Mouse (Mus musculus): ENCODE data around the gene Aven.

The Aven gene

GRCm38 (mm10) chr2:112490483-112491196 lies 2.1 kb upstream of the Aven start:
- no peak for DNase-seq

DNA sequence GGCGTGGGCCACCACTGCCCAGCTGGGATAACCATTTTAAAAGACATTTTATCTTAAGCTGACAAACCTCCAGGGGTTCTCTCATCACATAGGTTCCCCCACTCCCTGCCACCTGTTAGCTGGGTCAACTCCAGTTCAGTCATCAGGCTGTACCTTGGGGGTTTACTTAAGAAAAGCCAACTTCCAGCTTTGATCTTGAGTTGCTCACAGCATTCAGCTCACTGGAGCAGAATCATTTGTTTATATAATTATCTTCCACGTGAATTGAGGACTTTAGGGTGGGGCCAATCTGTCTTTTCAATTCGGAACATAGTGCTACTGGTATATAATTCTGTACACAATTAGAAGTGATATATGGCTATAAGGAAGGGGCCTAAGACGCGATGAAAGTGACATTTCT lies 1.1 kb upstream of the Aven start:
- DNase-seq = no peak

DNA sequence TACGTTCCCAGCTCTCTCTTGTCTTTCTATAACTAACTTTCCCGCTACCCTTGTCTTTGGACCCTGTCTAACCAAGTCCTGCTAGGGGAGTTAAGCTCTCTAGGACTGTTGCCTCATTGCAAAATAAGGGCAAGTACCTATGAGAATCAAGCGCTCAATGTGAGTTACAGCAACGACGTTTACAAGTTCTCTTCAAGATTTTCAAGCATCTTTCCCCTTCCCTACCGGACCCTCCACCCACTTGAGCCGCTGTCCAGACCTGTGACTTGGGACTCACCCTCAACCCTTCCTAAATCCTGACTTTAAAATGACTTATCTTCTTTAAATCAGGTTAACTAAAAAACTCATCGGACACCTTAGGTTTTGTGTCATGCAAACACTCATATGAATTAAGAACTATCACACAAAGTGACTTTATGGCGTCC lies 321 bp upstream of the Aven start:
- no peak for DNase-seq

DNA sequence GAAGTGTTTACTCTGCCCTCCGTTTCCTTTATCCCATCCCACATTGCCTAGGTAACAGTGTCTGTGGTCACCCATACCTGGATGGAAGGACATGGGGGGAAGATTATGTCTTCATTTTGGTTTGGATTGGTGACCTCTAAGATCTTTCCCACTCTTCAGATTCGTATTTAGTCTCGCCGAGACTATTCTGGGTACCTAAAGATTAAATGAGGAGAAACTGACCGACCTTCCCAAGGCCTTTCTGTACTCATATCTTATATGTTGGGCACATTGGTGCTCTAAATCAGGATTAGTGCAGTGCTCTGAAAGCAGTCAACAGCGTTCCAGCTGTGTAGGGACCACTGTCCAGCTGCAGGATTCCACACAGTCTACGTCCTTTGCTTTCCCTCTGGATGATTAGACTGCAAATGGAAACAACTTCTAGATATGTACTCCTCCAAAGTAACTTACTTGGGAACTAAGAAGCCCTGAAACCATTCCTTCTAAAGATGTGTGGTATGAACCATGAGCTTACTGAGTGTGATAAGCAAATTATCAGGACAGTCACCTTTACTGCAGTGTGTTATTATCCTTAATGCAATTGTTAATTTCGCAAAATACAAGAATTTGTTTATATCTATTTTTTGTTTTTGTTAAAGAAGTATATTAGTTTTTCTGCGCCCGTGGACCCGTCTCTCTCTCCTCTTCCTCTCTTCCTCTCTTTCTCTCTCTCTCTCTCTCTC lies 936 bp downstream of the Aven start:
- no peak for DNase-seq

DNA sequence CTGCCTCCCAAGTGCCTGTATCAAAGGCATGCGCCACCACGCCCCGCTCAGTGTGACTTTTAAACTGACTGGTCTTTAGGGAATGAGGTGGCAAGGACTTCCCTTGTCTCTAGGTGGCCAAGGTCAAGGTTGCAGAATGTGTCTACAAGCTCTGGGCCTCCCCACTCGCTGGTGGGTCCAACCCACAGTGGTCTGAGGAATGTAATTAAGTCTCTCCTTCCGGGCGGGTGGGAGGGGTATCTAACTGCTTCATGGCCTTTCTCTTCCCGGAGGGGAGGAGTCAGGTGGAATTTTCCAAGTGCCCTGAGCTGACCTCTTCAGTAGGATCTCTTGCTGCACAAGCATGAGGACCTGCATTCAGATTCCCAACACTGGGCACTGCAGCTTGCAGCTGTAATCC lies 5.1 kb downstream of the Aven start:
- no peak for DNase-seq

GRCm38 (mm10) chr2:112501209-112501608 lies 8.4 kb downstream of the Aven start:
- peak; percentile 63 to 65 for DNase-seq

DNA sequence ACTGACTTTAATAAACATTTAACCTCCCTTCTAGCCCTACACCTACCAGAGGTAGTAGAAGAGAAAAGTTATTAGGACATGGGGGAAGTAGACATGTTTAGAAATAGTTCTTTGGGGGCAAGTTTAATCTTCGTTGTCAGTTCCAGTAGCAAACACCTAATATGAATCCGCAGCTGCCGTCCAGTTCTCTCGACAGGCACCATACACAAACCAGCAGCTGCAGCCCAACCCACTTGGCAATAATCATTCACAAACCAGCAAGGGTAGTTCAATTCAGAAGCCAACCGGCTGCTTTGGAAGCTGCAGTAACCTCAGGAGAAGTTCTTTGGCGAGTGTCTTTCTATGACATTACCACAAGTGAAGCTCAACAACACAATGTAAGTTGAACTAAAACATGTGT lies 11.2 kb downstream of the Aven start:
- no peak for DNase-seq

DNA sequence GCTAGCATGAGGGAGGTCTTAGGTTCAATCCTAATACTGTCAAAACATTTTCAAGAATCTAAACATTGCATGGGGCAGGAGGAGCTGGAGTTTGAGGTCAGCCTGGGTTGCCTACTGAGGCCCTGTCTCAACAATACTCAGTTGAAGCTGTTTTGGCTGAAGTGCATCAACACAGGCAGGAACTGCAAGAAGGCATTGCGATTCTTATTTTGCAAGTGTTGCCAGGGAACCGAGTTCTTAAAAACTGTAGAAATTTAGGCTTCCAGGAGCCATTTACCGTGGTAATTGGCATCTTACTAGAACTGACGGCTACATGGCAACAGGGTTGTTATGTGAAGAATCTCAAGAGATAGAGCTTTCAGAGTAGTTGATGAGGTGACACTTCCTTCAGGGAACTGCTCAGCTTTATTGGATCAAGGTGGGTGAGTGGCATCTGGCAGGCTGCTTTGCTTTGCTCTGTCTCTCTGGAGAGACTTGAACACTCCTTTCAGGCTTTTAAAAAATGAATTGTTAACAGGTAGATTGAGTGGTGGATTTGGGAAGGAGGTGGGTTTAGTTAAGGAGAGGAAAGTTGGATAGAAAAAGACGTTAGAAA lies 14.2 kb downstream of the Aven start:
- DNase-seq = no peak

- no peak for DNase-seq
Measured at GRCm38 (mm10) chr2:112507444-112507843, 14.7 kb downstream of the Aven start.

DNA sequence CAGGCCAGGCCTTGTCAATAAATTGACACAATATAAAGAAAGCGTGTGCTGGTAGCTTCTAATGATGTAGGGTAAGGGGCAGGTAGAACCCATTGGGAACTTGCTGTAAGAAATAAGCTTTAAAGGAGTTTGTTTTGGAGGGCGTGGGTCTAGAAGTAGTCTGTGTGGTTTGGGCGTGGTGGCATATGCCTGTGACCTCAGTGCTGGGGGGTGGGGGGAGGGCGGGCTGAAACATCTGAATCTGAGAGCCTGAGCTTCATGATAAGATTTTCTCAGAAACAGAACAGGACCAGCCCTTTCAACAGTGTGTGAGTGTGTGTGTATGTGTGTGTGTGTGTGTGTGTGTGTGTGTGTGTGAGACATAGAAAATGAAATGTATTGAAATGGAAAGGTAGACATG lies 17.4 kb downstream of the Aven start:
- DNase-seq = no peak

GRCm38 (mm10) chr2:112513036-112513435 lies 20.3 kb downstream of the Aven start:
- DNase-seq = no peak

GRCm38 (mm10) chr2:112516728-112517127 lies 24.0 kb downstream of the Aven start:
- DNase-seq = no peak

DNA sequence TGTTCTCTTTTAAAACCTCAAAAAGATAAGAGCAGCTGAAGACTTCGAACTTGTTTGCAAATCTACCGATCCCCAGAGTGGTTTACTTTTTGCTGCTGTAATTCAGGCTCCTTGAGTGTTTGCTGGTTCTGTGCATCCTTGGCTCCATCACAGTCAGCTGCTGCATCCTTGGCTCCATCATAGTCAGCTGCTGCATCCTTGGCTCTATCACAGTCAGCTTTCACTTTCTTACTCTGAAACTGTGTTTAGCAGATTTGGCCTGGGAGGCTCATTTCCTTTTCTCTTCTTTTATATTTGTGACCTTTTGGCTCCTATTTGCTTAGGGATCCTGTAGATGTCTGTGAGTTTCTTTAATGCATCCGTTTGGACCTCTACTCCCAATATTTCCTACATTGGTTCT lies 24.5 kb downstream of the Aven start:
- DNase-seq = no peak

GRCm38 (mm10) chr2:112518541-112518940 lies 25.8 kb downstream of the Aven start:
- DNase-seq = no peak

- no peak for DNase-seq
Measured at GRCm38 (mm10) chr2:112520526-112521482, 28.0 kb downstream of the Aven start.

DNA sequence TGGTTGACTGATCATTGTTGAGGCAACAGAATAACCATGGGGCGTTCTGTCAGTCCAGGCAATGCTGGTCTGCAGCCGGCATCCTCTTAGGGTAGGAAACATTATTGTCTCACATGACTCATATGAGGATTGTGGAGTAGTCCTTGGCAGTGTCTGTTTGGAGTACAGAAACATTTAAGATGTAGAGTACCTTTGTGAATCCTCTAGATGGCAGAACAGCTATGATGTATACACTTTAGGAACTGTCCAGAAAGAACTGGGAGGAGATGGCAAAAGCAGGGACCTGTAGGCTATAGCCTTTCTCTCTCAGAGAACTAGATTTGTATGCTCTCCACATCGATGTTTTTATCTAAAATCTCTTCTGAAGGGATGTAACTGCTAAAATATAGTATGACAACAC lies 34.2 kb downstream of the Aven start:
- no peak for DNase-seq

DNA sequence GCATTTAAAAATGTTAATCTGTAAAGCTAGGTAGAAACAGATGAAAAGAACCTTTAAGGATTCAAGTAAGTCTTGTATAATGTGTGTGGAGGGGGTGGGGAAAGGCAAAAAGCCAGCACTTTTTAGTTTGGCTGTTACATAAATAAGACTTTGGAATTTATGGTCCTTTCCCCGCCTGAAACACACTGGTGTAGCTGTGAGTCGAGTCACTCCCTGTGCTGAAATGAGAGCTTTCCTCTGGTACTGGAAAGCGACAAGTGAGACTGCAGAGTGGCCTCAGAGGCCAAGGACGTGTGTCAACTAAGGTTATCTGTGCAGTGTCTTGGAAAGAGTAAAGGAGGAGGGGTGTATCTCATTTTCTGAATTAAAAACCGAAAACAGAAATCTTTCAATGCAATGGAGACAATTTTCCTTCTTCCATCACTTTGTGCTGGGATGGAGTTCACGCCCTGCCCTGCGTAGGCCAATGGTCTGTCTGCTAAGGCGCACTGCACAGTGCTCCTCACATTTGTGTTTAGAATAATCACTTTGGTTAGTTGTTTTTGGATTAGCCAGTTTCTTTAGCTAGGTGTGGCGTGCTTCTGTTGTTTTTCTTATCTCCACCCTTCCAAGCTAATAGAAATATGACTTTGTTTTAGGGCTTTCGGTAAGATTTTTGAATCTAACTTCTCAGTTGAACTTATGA lies 40.2 kb downstream of the Aven start:
- DNase-seq = no peak

DNA sequence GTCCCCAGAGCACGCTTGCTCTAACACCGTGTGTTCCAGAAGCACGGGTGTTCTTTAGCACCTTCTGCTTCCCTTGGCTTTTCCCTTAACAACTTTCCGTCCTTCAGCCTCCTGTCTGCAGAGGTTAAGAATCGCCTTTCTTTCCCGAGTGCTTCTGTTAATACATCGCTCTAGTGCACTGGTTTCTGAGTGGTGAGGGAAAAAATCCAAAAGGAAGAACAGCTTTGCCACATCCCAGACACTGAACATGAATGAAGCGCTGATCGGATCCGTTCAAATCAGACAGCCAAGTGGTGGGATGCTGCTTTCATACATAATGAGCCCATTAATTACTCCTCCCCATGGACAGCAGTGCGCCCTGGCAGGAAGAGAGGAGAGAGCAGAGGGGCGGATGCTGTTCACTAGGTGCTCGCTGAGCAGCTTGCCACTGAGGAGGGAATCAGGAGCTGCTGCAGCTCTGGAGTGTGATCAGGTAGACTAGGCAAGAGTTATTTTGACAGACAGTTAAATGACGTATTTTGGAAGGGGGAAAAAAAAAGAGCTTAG lies 42.0 kb downstream of the Aven start:
- peak; percentile 5 to 9 for DNase-seq

DNA sequence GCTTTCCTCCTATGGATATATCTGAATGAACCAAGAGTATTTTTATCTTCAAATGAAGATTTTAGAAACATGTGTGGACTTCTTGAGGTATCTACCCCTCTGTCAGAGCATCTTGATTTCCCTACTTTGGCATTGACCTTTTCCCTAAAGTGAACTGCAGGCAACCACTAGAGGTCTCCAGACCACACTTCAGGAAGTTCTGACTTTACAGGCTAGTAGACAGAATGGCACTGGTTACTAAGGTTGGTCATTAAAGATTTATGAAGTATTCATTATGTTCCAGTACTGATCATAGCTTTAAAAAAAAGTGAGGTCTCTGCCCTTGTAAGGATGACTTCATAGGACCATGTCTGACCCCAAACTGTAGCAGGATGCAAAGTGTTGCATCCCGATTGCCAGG lies 46.0 kb downstream of the Aven start:
- peak; percentile 27 to 39 for DNase-seq

DNA sequence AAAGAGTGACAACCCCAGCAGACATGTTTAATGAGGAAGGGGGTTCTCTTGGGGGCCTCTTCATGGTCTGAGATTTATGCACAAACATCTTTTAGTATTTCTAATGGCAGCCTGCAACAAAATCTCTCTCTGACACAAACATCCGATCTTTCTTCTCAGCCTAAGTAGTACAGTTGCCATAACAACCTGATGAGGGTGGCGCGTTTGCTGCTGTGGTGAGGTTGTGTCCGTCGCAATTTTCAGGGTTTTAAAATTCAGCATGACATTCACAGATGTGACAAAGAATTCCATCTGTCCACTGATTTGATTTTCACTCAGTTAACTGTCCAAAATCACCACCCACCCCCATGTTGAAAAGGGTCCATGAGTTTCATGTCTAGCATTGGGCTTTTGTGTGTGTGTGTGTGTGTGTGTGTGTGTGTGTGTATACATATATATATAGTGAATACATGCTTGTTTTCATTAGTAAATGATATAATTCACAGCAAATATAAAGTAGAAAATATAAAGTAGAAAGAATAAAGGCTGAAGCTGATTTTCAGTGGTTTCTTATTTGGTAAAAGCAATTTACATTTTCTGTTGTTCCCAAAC lies 49.0 kb downstream of the Aven start:
- no peak for DNase-seq

DNA sequence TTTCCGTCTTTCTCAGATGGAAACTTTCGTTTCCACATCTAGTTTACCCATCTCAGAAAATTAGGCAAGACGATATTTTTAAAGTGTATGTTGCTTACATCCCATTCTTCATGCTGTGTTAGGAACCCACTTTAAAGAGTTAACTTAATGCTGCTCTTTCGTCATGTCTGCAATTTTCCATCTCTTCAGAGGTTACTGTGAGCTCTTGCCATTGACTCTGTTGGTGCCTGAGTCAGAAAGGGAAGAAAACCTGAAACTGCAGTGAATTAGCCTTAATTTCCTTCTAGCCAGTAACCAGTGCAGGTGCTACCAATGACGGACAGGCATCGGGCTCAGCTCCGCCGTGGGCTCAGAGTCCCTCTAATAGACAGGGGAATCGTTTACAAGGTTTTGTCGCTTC lies 63.8 kb downstream of the Aven start:
- no peak for DNase-seq

DNA sequence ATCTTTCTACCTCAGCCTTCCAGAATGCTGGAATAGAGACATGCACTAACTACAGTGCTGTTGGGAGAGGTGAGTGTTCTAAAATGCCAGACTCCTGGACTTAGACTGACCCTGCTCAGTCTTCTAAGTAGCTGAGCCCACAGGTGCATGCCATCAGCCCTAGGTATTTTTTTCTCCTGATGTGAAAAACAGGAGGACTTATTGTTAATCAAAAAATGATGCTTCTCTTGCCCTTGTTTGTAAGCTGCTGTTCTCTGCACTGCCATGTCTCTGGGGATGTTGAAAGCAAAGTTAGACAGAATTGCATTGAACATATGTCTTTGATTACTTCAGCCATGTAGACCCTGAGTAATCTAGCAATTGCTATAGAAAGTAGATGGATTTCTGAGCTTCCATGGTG lies 64.7 kb downstream of the Aven start:
- DNase-seq = no peak

All from cerebellum, postnatal 14 days (tissue).